Mouse (Mus musculus): Measurements from ENCODE around the gene Mgat4b. TPM values are rescaled to one million over a fixed set of nuclear protein-coding genes. Genes with fewer than 3 reads are reported as not detected.

Gene Mgat4b
- polyA plus RNA-seq, 1 experiment = 23.6 TPM

GRCm38 (mm10) chr11:50269163-50269562 is 58.5 kb downstream of the Mgat4b start:
- H3K4me1 ChIP-seq (ENCODE audit: control insufficient read depth) = peaks cover 2% of the 10 kb centered on the region; the same call in 1 of the 2 replicates
- peaks cover 41% of the 10 kb centered on the region for H3K36me3 ChIP-seq (ENCODE audit: control insufficient read depth)

DNA sequence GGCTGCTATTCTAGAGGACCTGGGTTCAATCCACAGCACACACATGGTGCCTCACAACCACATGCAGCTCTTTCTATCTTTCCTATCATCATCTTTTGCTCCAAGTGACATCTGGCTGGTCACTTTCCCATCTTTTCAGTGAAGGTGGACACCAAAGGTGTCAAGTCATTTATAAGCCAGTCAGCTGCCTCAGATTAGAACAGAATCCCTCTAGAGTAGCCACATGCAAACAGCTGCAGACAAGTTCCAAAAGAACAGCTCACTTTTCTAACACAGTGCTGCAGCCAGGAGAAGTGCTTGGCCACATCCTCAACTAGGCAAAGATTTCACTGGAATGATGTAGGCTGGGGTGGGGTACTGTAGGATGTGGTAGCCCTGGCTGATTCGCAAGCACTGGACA is 59.2 kb downstream of the Mgat4b start:
- Histone ChIP-seq H3K9me3 (ENCODE audit: control insufficient read depth, low read length) (no peaks in the 10 kb centered on the region), H3K27me3 (ENCODE audit: control insufficient read depth) (no peaks in the 10 kb centered on the region), H3K4me3 (replicated peaks) (no peak overlapping the region), H3K4me1 (ENCODE audit: control insufficient read depth) (peaks cover 2% of the 10 kb centered on the region; the same call in 1 of the 2 replicates), H3K36me3 (ENCODE audit: control insufficient read depth) (peaks cover 33% of the 10 kb centered on the region)
- TF ChIP-seq GATA1 (IDR thresholded peaks at IDR 0.05; ENCODE audit: low read length) = no peak
- TF ChIP-seq TAL1 (IDR thresholded peaks at IDR 0.05; ENCODE audit: low read length) = no peak

More at GRCm38 (mm10) chr11:50269163-50269562, 58.5 kb downstream of the Mgat4b start:
- TF ChIP-seq TAL1 (IDR thresholded peaks at IDR 0.05; ENCODE audit: low read length) = no peak
- no peak for TF ChIP-seq GATA1 (IDR thresholded peaks at IDR 0.05; ENCODE audit: low read length)
- Histone ChIP-seq H3K4me3 (replicated peaks) (no peak overlapping the region), H3K9me3 (ENCODE audit: control insufficient read depth, low read length) (no peaks in the 10 kb centered on the region), H3K27me3 (ENCODE audit: control insufficient read depth) (no peaks in the 10 kb centered on the region)

DNA sequence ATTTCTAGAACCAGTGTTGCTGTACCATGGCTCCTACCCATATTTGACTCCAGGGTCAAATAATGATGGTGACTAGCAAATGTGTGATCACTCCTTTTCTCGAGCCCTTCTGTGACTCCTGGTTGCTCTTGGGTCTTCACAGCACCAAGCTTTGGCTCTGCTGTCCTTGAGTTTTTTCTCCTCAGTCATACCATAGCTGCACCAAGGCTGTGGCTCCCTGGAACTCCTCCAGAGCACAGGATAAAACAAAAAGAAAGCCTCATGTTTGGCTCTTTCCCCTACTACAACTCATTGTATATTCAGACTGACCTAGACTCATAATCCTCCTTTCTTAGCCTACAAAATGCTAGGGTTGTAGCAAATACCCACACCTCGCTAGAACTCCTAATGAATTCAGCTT is 62.1 kb downstream of the Mgat4b start:
- H3K36me3 ChIP-seq (ENCODE audit: control insufficient read depth) = peaks cover 12% of the 10 kb centered on the region
- H3K9me3 ChIP-seq (ENCODE audit: control insufficient read depth, low read length) = no peaks in the 10 kb centered on the region
- H3K4me1 ChIP-seq (ENCODE audit: control insufficient read depth) = peaks cover 6% of the 10 kb centered on the region
- no peaks in the 10 kb centered on the region for H3K27me3 ChIP-seq (ENCODE audit: control insufficient read depth)
- no peak overlapping the region for H3K4me3 ChIP-seq (replicated peaks)
- TF ChIP-seq GATA1 (IDR thresholded peaks at IDR 0.05; ENCODE audit: low read length) (no peak), TAL1 (IDR thresholded peaks at IDR 0.05; ENCODE audit: low read length) (no peak)

DNA sequence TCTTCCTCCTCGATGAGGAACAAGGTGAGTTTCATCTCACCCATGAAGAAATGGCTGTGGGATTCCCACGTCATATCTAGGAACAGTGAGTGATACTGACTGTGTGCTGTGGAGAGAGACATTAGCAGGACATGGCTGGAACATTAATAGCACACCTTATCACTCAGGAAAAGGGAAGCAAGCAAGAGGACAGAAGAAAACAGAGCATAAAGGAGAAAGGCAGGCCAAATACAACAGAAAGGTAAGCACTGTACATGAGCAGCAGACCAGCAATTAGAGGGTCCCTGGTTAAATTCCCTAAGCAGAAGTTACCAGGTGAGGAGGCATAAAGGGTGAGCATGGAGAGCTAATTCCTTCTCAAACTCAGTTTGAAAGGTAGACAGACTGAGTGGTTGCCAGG is 64.4 kb downstream of the Mgat4b start:
- Histone ChIP-seq H3K36me3 (ENCODE audit: control insufficient read depth) (peaks cover 16% of the 10 kb centered on the region), H3K9me3 (ENCODE audit: control insufficient read depth, low read length) (no peaks in the 10 kb centered on the region), H3K27me3 (ENCODE audit: control insufficient read depth) (no peaks in the 10 kb centered on the region), H3K4me3 (replicated peaks) (no peak overlapping the region), H3K4me1 (ENCODE audit: control insufficient read depth) (peaks cover 6% of the 10 kb centered on the region)
- TF ChIP-seq TAL1 (IDR thresholded peaks at IDR 0.05; ENCODE audit: low read length) = no peak
- no peak for TF ChIP-seq GATA1 (IDR thresholded peaks at IDR 0.05; ENCODE audit: low read length)

DNA sequence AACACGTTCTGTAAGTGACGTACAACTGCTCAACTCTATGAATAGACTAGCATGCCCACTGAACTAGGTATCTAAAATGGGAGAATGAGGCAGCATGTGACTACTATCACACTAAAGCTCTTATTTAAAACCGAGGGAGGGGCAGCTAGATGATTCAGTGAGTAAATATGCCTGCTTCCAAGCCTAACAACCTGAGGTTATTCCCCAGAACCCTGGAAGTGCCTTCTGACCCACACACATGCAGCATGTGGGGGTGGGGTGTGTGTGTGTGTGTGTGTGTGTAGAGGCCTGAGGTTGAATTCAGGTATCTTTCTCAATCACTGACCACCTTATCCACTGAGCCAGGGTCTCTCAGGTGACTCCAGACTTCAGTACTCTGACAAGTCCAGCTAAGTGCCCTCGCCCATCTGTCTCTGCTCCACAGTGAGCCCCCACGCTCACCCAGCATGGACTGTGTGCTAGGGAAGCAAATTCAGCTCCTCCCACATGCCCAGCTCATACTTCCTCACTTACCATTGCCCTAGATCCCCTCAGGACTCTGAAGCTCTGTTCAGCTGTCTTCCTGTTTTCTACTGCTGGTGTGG is 65.0 kb downstream of the Mgat4b start:
- H3K4me3 ChIP-seq (replicated peaks) = no peak overlapping the region
- peaks cover 19% of the 10 kb centered on the region for H3K36me3 ChIP-seq (ENCODE audit: control insufficient read depth)
- H3K4me1 ChIP-seq (ENCODE audit: control insufficient read depth) = peaks cover 6% of the 10 kb centered on the region
- no peaks in the 10 kb centered on the region for H3K9me3 ChIP-seq (ENCODE audit: control insufficient read depth, low read length)
- no peak for TF ChIP-seq TAL1 (IDR thresholded peaks at IDR 0.05; ENCODE audit: low read length)
- no peak for TF ChIP-seq GATA1 (IDR thresholded peaks at IDR 0.05; ENCODE audit: low read length)
- H3K27me3 ChIP-seq (ENCODE audit: control insufficient read depth) = no peaks in the 10 kb centered on the region

DNA sequence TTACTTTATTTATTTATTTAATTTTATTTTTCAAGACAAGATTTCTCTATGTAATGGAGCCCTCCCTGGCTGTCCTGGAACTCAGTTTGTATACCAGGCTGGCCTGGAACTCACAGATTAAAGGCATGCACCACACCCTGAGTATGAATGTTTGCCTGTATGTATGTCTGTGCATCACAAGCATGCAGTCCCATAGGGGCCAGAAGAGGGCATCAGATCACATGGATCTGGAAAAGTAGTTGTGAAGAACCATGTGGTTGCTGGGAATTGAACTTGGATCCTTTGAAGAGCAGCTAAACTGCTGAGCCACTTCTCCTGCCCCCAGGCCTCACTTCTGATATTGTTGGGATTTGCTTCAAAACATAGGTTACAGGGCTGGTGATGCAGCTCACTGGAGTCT is 66.3 kb downstream of the Mgat4b start:
- TF ChIP-seq TAL1 (IDR thresholded peaks at IDR 0.05; ENCODE audit: low read length) = no peak
- TF ChIP-seq GATA1 (IDR thresholded peaks at IDR 0.05; ENCODE audit: low read length) = no peak
- Histone ChIP-seq H3K4me1 (ENCODE audit: control insufficient read depth) (peaks cover 6% of the 10 kb centered on the region), H3K36me3 (ENCODE audit: control insufficient read depth) (peaks cover 28% of the 10 kb centered on the region)

DNA sequence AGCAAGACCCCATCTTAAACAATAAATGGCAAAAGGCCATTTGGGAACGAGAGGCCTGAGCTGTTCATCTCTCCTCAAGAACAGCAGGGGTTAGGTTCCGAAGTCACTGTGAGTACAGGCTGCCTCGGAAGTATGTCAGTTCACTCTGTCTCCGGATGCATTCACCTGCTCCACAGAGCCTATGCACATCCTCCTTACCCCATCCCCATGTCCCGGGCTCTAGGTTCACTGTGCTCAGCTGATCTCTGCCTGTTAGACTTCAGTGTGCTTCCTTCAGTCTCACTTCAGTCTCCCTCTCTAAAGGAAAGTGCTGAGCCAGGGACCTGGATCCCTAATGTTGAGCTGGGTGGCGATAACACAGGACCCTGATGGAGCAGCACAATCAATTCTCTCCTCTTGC is 67.0 kb downstream of the Mgat4b start:
- TF ChIP-seq GATA1 (IDR thresholded peaks at IDR 0.05; ENCODE audit: low read length) (no peak), TAL1 (IDR thresholded peaks at IDR 0.05; ENCODE audit: low read length) (no peak)
- Histone ChIP-seq H3K4me1 (ENCODE audit: control insufficient read depth) (peaks cover 6% of the 10 kb centered on the region), H3K9me3 (ENCODE audit: control insufficient read depth, low read length) (no peaks in the 10 kb centered on the region), H3K4me3 (replicated peaks) (no peak overlapping the region), H3K36me3 (ENCODE audit: control insufficient read depth) (peaks cover 29% of the 10 kb centered on the region), H3K27me3 (ENCODE audit: control insufficient read depth) (no peaks in the 10 kb centered on the region)

More for the DNA sequence above, 66.3 kb downstream of the Mgat4b start:
- H3K27me3 ChIP-seq (ENCODE audit: control insufficient read depth) = no peaks in the 10 kb centered on the region
- H3K4me3 ChIP-seq (replicated peaks) = no peak overlapping the region
- no peaks in the 10 kb centered on the region for H3K9me3 ChIP-seq (ENCODE audit: control insufficient read depth, low read length)

DNA sequence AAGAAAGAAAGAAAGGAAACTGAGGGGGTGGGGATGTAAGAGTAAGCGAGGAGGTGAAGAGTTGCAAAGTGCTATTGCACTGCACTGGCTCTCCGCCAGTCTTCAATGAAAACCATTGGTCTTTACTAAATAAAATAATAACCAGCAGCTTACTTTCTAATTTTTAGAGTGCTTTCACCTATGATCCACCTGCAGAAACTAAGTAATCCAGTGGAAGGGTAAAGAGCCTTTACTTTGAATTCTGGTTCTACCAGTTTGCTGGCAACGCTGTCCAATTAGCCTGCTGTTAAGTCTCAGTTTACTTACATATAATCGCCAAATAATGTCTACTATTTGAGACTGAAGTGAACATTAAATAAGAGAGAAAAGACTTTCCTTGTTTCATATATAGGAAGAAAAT is 68.3 kb downstream of the Mgat4b start:
- Histone ChIP-seq H3K36me3 (ENCODE audit: control insufficient read depth) (peaks cover 33% of the 10 kb centered on the region), H3K4me1 (ENCODE audit: control insufficient read depth) (peaks cover 6% of the 10 kb centered on the region), H3K27me3 (ENCODE audit: control insufficient read depth) (no peaks in the 10 kb centered on the region), H3K9me3 (ENCODE audit: control insufficient read depth, low read length) (no peaks in the 10 kb centered on the region), H3K4me3 (replicated peaks) (no peak overlapping the region)
- no peak for TF ChIP-seq TAL1 (IDR thresholded peaks at IDR 0.05; ENCODE audit: low read length)
- TF ChIP-seq GATA1 (IDR thresholded peaks at IDR 0.05; ENCODE audit: low read length) = no peak

GRCm38 (mm10) chr11:50280053-50280452 is 69.4 kb downstream of the Mgat4b start:
- H3K36me3 ChIP-seq (ENCODE audit: control insufficient read depth) = peaks cover 36% of the 10 kb centered on the region
- H3K9me3 ChIP-seq (ENCODE audit: control insufficient read depth, low read length) = no peaks in the 10 kb centered on the region
- peaks cover 6% of the 10 kb centered on the region for H3K4me1 ChIP-seq (ENCODE audit: control insufficient read depth)
- H3K4me3 ChIP-seq (replicated peaks) = no peak overlapping the region
- H3K27me3 ChIP-seq (ENCODE audit: control insufficient read depth) = no peaks in the 10 kb centered on the region
- TF ChIP-seq GATA1 (IDR thresholded peaks at IDR 0.05; ENCODE audit: low read length) = no peak
- TF ChIP-seq TAL1 (IDR thresholded peaks at IDR 0.05; ENCODE audit: low read length) = no peak

Other genes with a start within 250 kb of the Mgat4b start
- 0.14 and 0.26 TPM in 2 replicates for gene Rnf130, start 185.5 kb upstream of the Mgat4b start, polyA plus RNA-seq (2012)
- gene Tbc1d9b, start 79.5 kb upstream of the Mgat4b start, polyA plus RNA-seq (2012) = 1.5 and 1.6 TPM in 2 replicates
- gene Mrnip, start 36.4 kb upstream of the Mgat4b start, polyA plus RNA-seq (2012) = 0.79 and 1.3 TPM in 2 replicates
- gene Sqstm1, start 63 bp upstream of the Mgat4b start, polyA plus RNA-seq (2012) = 19.5 and 24.0 TPM in 2 replicates
- gene Ltc4s, start 27.7 kb downstream of the Mgat4b start, polyA plus RNA-seq (2012) = not detected in 2 replicates
- 0.47 and 0.68 TPM in 2 replicates for gene Maml1, start 81.4 kb downstream of the Mgat4b start, polyA plus RNA-seq (2012)
- 3.1 and 8.5 TPM in 2 replicates for gene Canx, start 114.8 kb downstream of the Mgat4b start, polyA plus RNA-seq (2012)
- not detected in 2 replicates for gene Cby3, start 143.6 kb downstream of the Mgat4b start, polyA plus RNA-seq (2012)
- 12.6 and 16.1 TPM in 2 replicates for gene Hnrnph1, start 166.1 kb downstream of the Mgat4b start, polyA plus RNA-seq (2012)
- 0.18 and 0.23 TPM in 2 replicates for gene Rufy1, start 220.2 kb downstream of the Mgat4b start, polyA plus RNA-seq (2012)